Comparison of ENCODE assay signal across 8 mouse cellular contexts in the genomic region with DNA sequence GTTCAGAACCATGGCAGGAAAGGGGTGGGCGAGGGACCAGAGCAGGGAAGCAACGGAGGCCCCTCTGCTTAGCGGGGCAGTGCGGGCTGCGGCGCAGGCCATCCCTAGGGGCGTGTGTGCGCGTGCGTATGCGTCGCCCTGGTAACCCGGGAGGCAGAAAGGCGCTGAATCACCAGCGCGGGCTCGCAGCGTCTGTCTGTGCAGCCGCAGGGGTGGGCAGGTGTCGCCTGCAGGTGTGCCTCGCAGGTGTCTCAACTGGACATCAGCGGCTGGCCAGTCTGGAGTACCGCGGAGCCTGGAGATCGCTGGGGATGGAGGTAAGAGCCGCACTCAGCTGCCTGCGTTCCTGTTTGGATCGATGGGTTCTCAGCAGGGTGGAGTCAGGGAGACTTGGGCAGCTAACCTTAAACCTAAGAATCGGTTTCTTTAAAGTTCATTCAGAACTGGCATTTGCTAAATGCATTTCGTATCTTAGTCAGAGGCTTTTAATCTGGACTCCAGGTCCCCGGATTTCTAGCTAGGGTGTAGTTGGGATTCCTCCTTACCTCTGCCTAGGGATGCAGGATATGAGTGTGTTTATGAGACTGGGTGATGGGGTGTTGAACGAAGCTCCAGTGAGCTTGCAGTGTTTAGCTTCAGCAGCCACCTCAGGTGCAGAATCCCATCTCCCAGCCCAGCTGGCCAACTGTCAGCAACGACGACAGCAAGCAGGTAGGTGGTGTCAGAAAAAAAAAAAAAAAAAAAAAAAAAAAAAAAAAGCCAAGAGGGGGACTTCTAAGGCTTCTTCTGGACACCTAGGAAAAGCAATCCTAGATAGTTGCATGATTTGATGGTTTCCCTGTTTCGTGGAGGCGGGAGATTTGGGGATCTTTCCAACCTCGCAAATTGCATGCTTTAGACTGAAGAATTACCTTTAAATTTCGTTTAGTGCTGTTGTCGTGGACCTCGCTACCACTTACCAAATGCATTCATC. TPM values are rescaled to one million over a fixed set of nuclear protein-coding genes. Genes with fewer than 3 reads are reported as not detected.
A peak's percentile ranks its signal among the peaks of the same experiment; 100 is the strongest.
DNase-seq lines count a peak whose midpoint lies in the region; ATAC-seq lines count a peak whose summit lies in the region.

TSS of gene D130043K22Rik (plus strand) at position 153 of the 973 bp plus-strand sequence.

- H3K27ac ChIP-seq in heart, embryonic 10.5 days = 0 out of 2 replicates have a peak within 1 kb of the TSS, but pooled peaks have one; percentile 24
- H3K27ac ChIP-seq in forebrain, embryonic 11.5 days (ENCODE audit: low read depth, low read length) = no peak within 1 kb of the TSS
- H3K27ac ChIP-seq in hindbrain, embryonic 16.5 days (ENCODE audit: low read depth, low read length) = peak within 1 kb of the TSS; percentile 1; the same call in 1 of the 2 replicates
- H3K27ac ChIP-seq in limb, embryonic 10.5 days = peak within 1 kb of the TSS; percentile 26; the same call in 1 of the 2 replicates
- peak within 1 kb of the TSS; percentile 59 for H3K27ac ChIP-seq in midbrain, embryonic 15.5 days

- peak within 1 kb of the TSS; percentile 86 for H3K4me2 ChIP-seq in forebrain, embryonic 11.5 days (ENCODE audit: low read depth, low read length, severe bottlenecking)
- H3K4me2 ChIP-seq in hindbrain, embryonic 16.5 days (ENCODE audit: low read length) = peak within 1 kb of the TSS; percentile 61
- H3K4me2 ChIP-seq in midbrain, embryonic 15.5 days = peak within 1 kb of the TSS; percentile 88

- peaks cover 8% of the 10 kb centered on the region for H3K4me1 ChIP-seq in heart, embryonic 10.5 days
- peaks cover 3% of the 10 kb centered on the region; the same call in 1 of the 2 replicates for H3K4me1 ChIP-seq in forebrain, embryonic 11.5 days (replicated peaks; ENCODE audit: control insufficient read depth, insufficient read depth, low read length)
- peaks cover 3% of the 10 kb centered on the region; the same call in 1 of the 2 replicates for H3K4me1 ChIP-seq in hindbrain, embryonic 16.5 days (ENCODE audit: control insufficient read depth, insufficient read depth, low read depth, low read length)
- H3K4me1 ChIP-seq in limb, embryonic 10.5 days = peaks cover 15% of the 10 kb centered on the region
- peaks cover 12% of the 10 kb centered on the region; the same call in 1 of the 2 replicates for H3K4me1 ChIP-seq in midbrain, embryonic 15.5 days

- peak within 1 kb of the TSS; percentile 59 for H3K9ac ChIP-seq in forebrain, embryonic 11.5 days (ENCODE audit: low read length)
- peak within 1 kb of the TSS; percentile 54 for H3K9ac ChIP-seq in hindbrain, embryonic 16.5 days (ENCODE audit: low read depth, low read length)
- peak within 1 kb of the TSS; percentile 69 for H3K9ac ChIP-seq in midbrain, embryonic 15.5 days

- WGBS in heart, embryonic 10.5 days = 14% methylated on average over 40 of the region's 40 CpGs
- WGBS in forebrain, embryonic 11.5 days = 12% methylated on average over 40 of the region's 40 CpGs
- 10% methylated on average over 40 of the region's 40 CpGs for WGBS in hindbrain, embryonic 16.5 days
- WGBS in limb, embryonic 10.5 days = 12% methylated on average over 40 of the region's 40 CpGs
- WGBS in midbrain, embryonic 15.5 days = 6% methylated on average over 40 of the region's 40 CpGs

- H3K27me3 ChIP-seq in heart, embryonic 10.5 days (ENCODE audit: insufficient read depth, poor library complexity, severe bottlenecking) = no peaks in the 10 kb centered on the region
- no peaks in the 10 kb centered on the region for H3K27me3 ChIP-seq in forebrain, embryonic 11.5 days (ENCODE audit: control insufficient read depth, insufficient read depth, low read length)
- no peaks in the 10 kb centered on the region for H3K27me3 ChIP-seq in hindbrain, embryonic 16.5 days (replicated peaks; ENCODE audit: control insufficient read depth, insufficient read depth, low read length)
- no peaks in the 10 kb centered on the region for H3K27me3 ChIP-seq in limb, embryonic 10.5 days (ENCODE audit: low read depth, poor library complexity, severe bottlenecking)
- no peaks in the 10 kb centered on the region for H3K27me3 ChIP-seq in midbrain, embryonic 15.5 days (replicated peaks)

- peak; percentile 93 for ATAC-seq in forebrain, embryonic 11.5 days (replicated peaks; ENCODE audit: low FRiP score)
- peak; percentile 96 for ATAC-seq in hindbrain, embryonic 16.5 days
- peak; percentile 96 for ATAC-seq in midbrain, embryonic 15.5 days (replicated peaks)

- no peaks in the 10 kb centered on the region for H3K9me3 ChIP-seq in heart, embryonic 10.5 days
- no peaks in the 10 kb centered on the region for H3K9me3 ChIP-seq in forebrain, embryonic 11.5 days (ENCODE audit: control insufficient read depth, low read length)
- H3K9me3 ChIP-seq in hindbrain, embryonic 16.5 days (ENCODE audit: control insufficient read depth, low read length) = no peaks in the 10 kb centered on the region
- no peaks in the 10 kb centered on the region for H3K9me3 ChIP-seq in limb, embryonic 10.5 days (replicated peaks)
- no peaks in the 10 kb centered on the region for H3K9me3 ChIP-seq in midbrain, embryonic 15.5 days

- DNase-seq in heart, embryonic 10.5 days (ENCODE audit: low spot score) = peak; percentile 79
- DNase-seq in heart, adult 8-10 months (ENCODE audit: low spot score) = no peak
- peak; percentile 17 for DNase-seq in c-Kit-positive CD71-negative TER-119-negative erythroid progenitor cells, embryonic 14.5 days (ENCODE audit: low read depth)
- DNase-seq in forebrain, embryonic 11.5 days (ENCODE audit: low spot score) = peak; percentile 82
- DNase-seq in limb, embryonic 10.5 days (ENCODE audit: low spot score) = peak; percentile 72
- DNase-seq in testis, postnatal 14 days (ENCODE audit: low spot score) = peak; percentile 54

- peaks cover 13% of the 10 kb centered on the region for H3K36me3 ChIP-seq in heart, embryonic 10.5 days
- no peaks in the 10 kb centered on the region for H3K36me3 ChIP-seq in forebrain, embryonic 11.5 days (ENCODE audit: control insufficient read depth, insufficient read depth, low read length)
- H3K36me3 ChIP-seq in hindbrain, embryonic 16.5 days (ENCODE audit: control insufficient read depth, insufficient read depth, low read length) = no peaks in the 10 kb centered on the region
- H3K36me3 ChIP-seq in limb, embryonic 10.5 days = peaks cover 31% of the 10 kb centered on the region
- no peaks in the 10 kb centered on the region; the same call in 1 of the 2 replicates for H3K36me3 ChIP-seq in midbrain, embryonic 15.5 days (replicated peaks)

- peak within 1 kb of the TSS; percentile 61 for H3K4me3 ChIP-seq in heart, embryonic 10.5 days
- peak within 1 kb of the TSS; percentile 44 for H3K4me3 ChIP-seq in forebrain, embryonic 11.5 days (ENCODE audit: low read depth, low read length)
- H3K4me3 ChIP-seq in hindbrain, embryonic 16.5 days (ENCODE audit: low read length) = peak within 1 kb of the TSS; percentile 45
- peak within 1 kb of the TSS; percentile 57 for H3K4me3 ChIP-seq in limb, embryonic 10.5 days
- peak within 1 kb of the TSS; percentile 70 for H3K4me3 ChIP-seq in midbrain, embryonic 15.5 days

RNA-seq across cellular contexts. Expression of gene D130043K22Rik, which starts in this region (rescaled TPM):
- 0.14 and 0.15 TPM in 2 replicates for polyA plus RNA-seq in heart, embryonic 10.5 days (2016; fragmentation: Nextera tagmentation; extraction: Ambion mirVana)
- total RNA-seq in heart, adult 8-10 months (2022) = not detected
- 0.61 and 0.67 TPM in 2 replicates for polyA plus RNA-seq in forebrain, embryonic 11.5 days (2014; fragmentation: Nextera tagmentation; extraction: Ambion mirVana)
- 9.5 and 9.6 TPM in 2 replicates for polyA plus RNA-seq in hindbrain, embryonic 16.5 days (2015; fragmentation: Nextera tagmentation; extraction: Ambion mirVana)
- polyA plus RNA-seq in limb, embryonic 10.5 days (2016; fragmentation: Nextera tagmentation; extraction: Ambion mirVana) = 0.09 TPM in 1 of 2 replicates, not detected in the other
- polyA plus RNA-seq in midbrain, embryonic 15.5 days (2015; fragmentation: Nextera tagmentation; extraction: Ambion mirVana) = 5.9 and 7.8 TPM in 2 replicates

Comparison
In these comparisons a context has a peak if more than half of its experiments do, and no peak if none do; other contexts are left out.
1. Peak in DNase-seq, H3K4me3 ChIP-seq and H3K27ac ChIP-seq in heart, embryonic 10.5 days; RNA of the gene not detected or under 1 TPM.
2. Peak in DNase-seq, ATAC-seq, H3K4me3 ChIP-seq, H3K9ac ChIP-seq and H3K4me2 ChIP-seq in forebrain, embryonic 11.5 days; RNA of the gene not detected or under 1 TPM.
3. Peak in DNase-seq, H3K4me3 ChIP-seq and H3K27ac ChIP-seq in limb, embryonic 10.5 days; RNA of the gene not detected or under 1 TPM.